Mouse (Mus musculus): Measurements from ENCODE around the gene Dmrtc2. TPM values are rescaled to one million over a fixed set of nuclear protein-coding genes. Genes with fewer than 3 reads are reported as not detected.
A peak's percentile ranks its signal among the peaks of the same experiment; 100 is the strongest.
"Not testable (repeated sequence)": the region's sequence is repeated elsewhere in the genome, so short reads cannot be mapped to it uniquely, and the experiment has no call there.

The Dmrtc2 gene
- polyA plus RNA-seq, 1 experiment from 2014 or later = not detected

- Histone ChIP-seq H3K4me1 (peaks cover 31% of the 10 kb centered on the region), H3K27me3 (no peaks in the 10 kb centered on the region), H3K4me3 (no peak overlapping the region), H3K4me2 (no peak overlapping the region), H3K36me3 (peaks cover 49% of the 10 kb centered on the region), H3K27ac (peak overlapping the region; percentile 52), H3K9me3 (no peaks in the 10 kb centered on the region), H3K9ac (no peak overlapping the region; the same call in 1 of the 2 replicates)
- WGBS = 48% methylated on average over 3 of the region's 3 CpGs
- ATAC-seq (ENCODE audit: borderline replicate concordance, extremely low read depth, low FRiP score, low TSS enrichment) = no peak
Measured at GRCm38 (mm10) chr7:24891241-24892124, 21.6 kb downstream of the Dmrtc2 start.

GRCm38 (mm10) chr7:24892125-24892583, 22.3 kb downstream of the Dmrtc2 start:
- WGBS = 64% methylated on average over 2 of the region's 2 CpGs
- H3K4me2 ChIP-seq = no peak overlapping the region
- peaks cover 42% of the 10 kb centered on the region for H3K36me3 ChIP-seq
- no peak overlapping the region for H3K27ac ChIP-seq
- H3K9me3 ChIP-seq = no peaks in the 10 kb centered on the region
- no peak overlapping the region; the same call in 1 of the 2 replicates for H3K9ac ChIP-seq
- no peaks in the 10 kb centered on the region for H3K27me3 ChIP-seq
- ATAC-seq (ENCODE audit: borderline replicate concordance, extremely low read depth, low FRiP score, low TSS enrichment) = no peak
- peaks cover 24% of the 10 kb centered on the region for H3K4me1 ChIP-seq
- no peak overlapping the region for H3K4me3 ChIP-seq

GRCm38 (mm10) chr7:24895749-24896148, 25.9 kb downstream of the Dmrtc2 start:
- H3K4me1 ChIP-seq; H3K4me3 ChIP-seq; H3K4me2 ChIP-seq; ATAC-seq (ENCODE audit: borderline replicate concordance, extremely low read depth, low FRiP score, low TSS enrichment); H3K36me3 ChIP-seq; H3K27ac ChIP-seq; H3K9me3 ChIP-seq; H3K9ac ChIP-seq; H3K27me3 ChIP-seq: not testable (repeated sequence)
- WGBS = 83% methylated on average over 2 of the region's 2 CpGs

- Histone ChIP-seq H3K36me3 (peaks cover 3% of the 10 kb centered on the region), H3K9ac (no peak overlapping the region), H3K27ac (no peak overlapping the region), H3K9me3 (no peaks in the 10 kb centered on the region), H3K4me2 (no peak overlapping the region), H3K4me3 (no peak overlapping the region), H3K27me3 (no peaks in the 10 kb centered on the region), H3K4me1 (no peaks in the 10 kb centered on the region)
- WGBS = 81% methylated on average over 8 of the region's 8 CpGs
- no peak for ATAC-seq (ENCODE audit: borderline replicate concordance, extremely low read depth, low FRiP score, low TSS enrichment)
Measured at GRCm38 (mm10) chr7:24896269-24896668, 26.4 kb downstream of the Dmrtc2 start.

GRCm38 (mm10) chr7:24897224-24897623, 27.4 kb downstream of the Dmrtc2 start, which contains the start of gene Cd79a:
TSS of gene Cd79a (plus strand) at chr7:24897381.
- ATAC-seq (ENCODE audit: borderline replicate concordance, extremely low read depth, low FRiP score, low TSS enrichment) = no peak
- no peaks in the 10 kb centered on the region for H3K27me3 ChIP-seq

GRCm38 (mm10) chr7:24897959-24898358, 28.1 kb downstream of the Dmrtc2 start:
- Histone ChIP-seq H3K4me1 (peaks cover 8% of the 10 kb centered on the region), H3K4me2 (no peak overlapping the region), H3K27me3 (no peaks in the 10 kb centered on the region), H3K4me3 (no peak overlapping the region), H3K9ac (no peak overlapping the region), H3K36me3 (no peaks in the 10 kb centered on the region), H3K27ac (no peak overlapping the region), H3K9me3 (no peaks in the 10 kb centered on the region)
- no peak for ATAC-seq (ENCODE audit: borderline replicate concordance, extremely low read depth, low FRiP score, low TSS enrichment)
- 63% methylated on average over 5 of the region's 5 CpGs for WGBS

More at GRCm38 (mm10) chr7:24897224-24897623, 27.4 kb downstream of the Dmrtc2 start, which contains the start of gene Cd79a:
- Histone ChIP-seq H3K4me1 (peaks cover 5% of the 10 kb centered on the region), H3K4me2 (no peak within 1 kb of the TSS), H3K27ac (no peak within 1 kb of the TSS), H3K4me3 (no peak within 1 kb of the TSS), H3K9ac (no peak within 1 kb of the TSS), H3K36me3 (no peaks in the 10 kb centered on the region), H3K9me3 (no peaks in the 10 kb centered on the region)
- 58% methylated on average over 12 of the region's 12 CpGs for WGBS

- WGBS = 63% methylated on average over 6 of the region's 6 CpGs
- Histone ChIP-seq H3K4me3 (no peak overlapping the region), H3K36me3 (no peaks in the 10 kb centered on the region), H3K9me3 (no peaks in the 10 kb centered on the region), H3K27me3 (no peaks in the 10 kb centered on the region), H3K9ac (no peak overlapping the region), H3K27ac (no peak overlapping the region), H3K4me2 (no peak overlapping the region), H3K4me1 (peaks cover 29% of the 10 kb centered on the region)
- ATAC-seq (ENCODE audit: borderline replicate concordance, extremely low read depth, low FRiP score, low TSS enrichment) = no peak
Measured at GRCm38 (mm10) chr7:24901114-24901513, 31.3 kb downstream of the Dmrtc2 start.

- Histone ChIP-seq H3K27me3 (no peaks in the 10 kb centered on the region), H3K4me1 (peaks cover 36% of the 10 kb centered on the region), H3K27ac (peak overlapping the region; percentile 89; the same call in 1 of the 2 replicates), H3K9ac (no peak overlapping the region), H3K4me2 (peak overlapping the region; percentile 81), H3K9me3 (no peaks in the 10 kb centered on the region), H3K4me3 (peak overlapping the region; percentile 60), H3K36me3 (no peaks in the 10 kb centered on the region)
- WGBS = 42% methylated on average over 1 of the region's 1 CpGs
- no peak for ATAC-seq (ENCODE audit: borderline replicate concordance, extremely low read depth, low FRiP score, low TSS enrichment)
Measured at GRCm38 (mm10) chr7:24901842-24902241, 32.0 kb downstream of the Dmrtc2 start.

- no peak for ATAC-seq (ENCODE audit: borderline replicate concordance, extremely low read depth, low FRiP score, low TSS enrichment)
Measured at GRCm38 (mm10) chr7:24902264-24902629, 32.4 kb downstream of the Dmrtc2 start.

GRCm38 (mm10) chr7:24902630-24903443, 33.0 kb downstream of the Dmrtc2 start, which contains the start of gene Arhgef1:
TSS of gene Arhgef1 (plus strand) at chr7:24902912.
- H3K9me3 ChIP-seq = no peaks in the 10 kb centered on the region
- H3K9ac ChIP-seq = peak within 1 kb of the TSS; percentile 61
- 4% methylated on average over 42 of the region's 68 CpGs for WGBS
- H3K4me2 ChIP-seq = peak within 1 kb of the TSS; percentile 81
- peaks cover 46% of the 10 kb centered on the region for H3K4me1 ChIP-seq
- H3K36me3 ChIP-seq = 0 out of 2 replicates have a peak, but pooled peaks cover under 1% of the 10 kb centered on the region
- peak within 1 kb of the TSS; percentile 60 for H3K4me3 ChIP-seq
- peak within 1 kb of the TSS; percentile 89 for H3K27ac ChIP-seq
- H3K27me3 ChIP-seq = no peaks in the 10 kb centered on the region
- ATAC-seq (ENCODE audit: borderline replicate concordance, extremely low read depth, low FRiP score, low TSS enrichment) = peak; percentile 26

More at GRCm38 (mm10) chr7:24902264-24902629, 32.4 kb downstream of the Dmrtc2 start:
- Histone ChIP-seq H3K27me3 (no peaks in the 10 kb centered on the region), H3K27ac (peak overlapping the region; percentile 89), H3K9me3 (no peaks in the 10 kb centered on the region), H3K36me3 (no peaks in the 10 kb centered on the region), H3K4me1 (peaks cover 41% of the 10 kb centered on the region), H3K9ac (peak overlapping the region; percentile 61), H3K4me3 (peak overlapping the region; percentile 60), H3K4me2 (peak overlapping the region; percentile 81)
- 49% methylated on average over 2 of the region's 2 CpGs for WGBS

GRCm38 (mm10) chr7:24903444-24903825, 33.6 kb downstream of the Dmrtc2 start:
- Histone ChIP-seq H3K4me2 (peak overlapping the region; percentile 81), H3K4me1 (peaks cover 49% of the 10 kb centered on the region), H3K27me3 (no peaks in the 10 kb centered on the region), H3K9me3 (no peaks in the 10 kb centered on the region), H3K27ac (peak overlapping the region; percentile 89), H3K36me3 (0 out of 2 replicates have a peak, but pooled peaks cover 4% of the 10 kb centered on the region), H3K9ac (peak overlapping the region; percentile 61), H3K4me3 (peak overlapping the region; percentile 60)
- no peak for ATAC-seq (ENCODE audit: borderline replicate concordance, extremely low read depth, low FRiP score, low TSS enrichment)
- 13% methylated on average over 10 of the region's 10 CpGs for WGBS
